Mouse (Mus musculus) midbrain, postnatal 0 days (tissue): ENCODE measurements around the gene Gbe1. TPM values are rescaled to one million over a fixed set of nuclear protein-coding genes. Genes with fewer than 3 reads are reported as not detected.

Source experiments
- ATAC-seq: fragments of 200-750 bp; cut with Nextera tagmentation; 2 replicates; pipeline ENCODE4 v1.8.0; 2017; ENCODE audit warnings: moderate number of reproducible peaks, mild to moderate bottlenecking, moderate TSS enrichment, moderate library complexity; ENCODE audit not compliant: low FRiP score
- DNase-seq: peaks from one replicate; pipeline ENCODE4 v3.0.0-alpha.2; 2015; ENCODE audit warnings: low spot score
- H3K27ac ChIP-seq: fragments of 300-500 bp; sonication (generic); 2 replicates; pipeline ENCODE4 v1.5.1; 2014; ENCODE audit warnings: low read depth, mild to moderate bottlenecking, low read length, mixed read lengths
- H3K27me3 ChIP-seq: fragments of 300-500 bp; sonication (generic); 2 replicates; pipeline ENCODE4 v1.6.1; 2014; ENCODE audit warnings: low read length, control low read depth, mixed read lengths; ENCODE audit not compliant: insufficient read depth
- H3K36me3 ChIP-seq: fragments of 300-500 bp; sonication (generic); 2 replicates; pipeline ENCODE4 v1.6.1; 2014; ENCODE audit warnings: low read length, control low read depth, mixed read lengths; ENCODE audit not compliant: insufficient read depth
- H3K4me1 ChIP-seq: fragments of 300-500 bp; sonication (generic); 2 replicates; pipeline ENCODE4 v1.6.1; 2014; ENCODE audit warnings: mild to moderate bottlenecking, control low read depth, antibody characterized with exemption, low read length, mixed read lengths; ENCODE audit not compliant: insufficient read depth
- H3K4me2 ChIP-seq: fragments of 300-500 bp; sonication (generic); 2 replicates; pipeline ENCODE4 v1.6.1; 2014; ENCODE audit warnings: low read depth, mild to moderate bottlenecking, low read length, mixed read lengths; ENCODE audit not compliant: poor library complexity, severe bottlenecking
- H3K4me3 ChIP-seq: fragments of 300-500 bp; sonication (generic); 2 replicates; pipeline ENCODE4 v1.5.1; 2014; ENCODE audit warnings: low read depth, mild to moderate bottlenecking, low read length, moderate library complexity
- H3K9ac ChIP-seq: fragments of 300-500 bp; sonication (generic); replicated peaks from 2 replicates; pipeline ENCODE4 v1.6.1; 2014; ENCODE audit warnings: mild to moderate bottlenecking, low read length, moderate library complexity, mixed read lengths; ENCODE audit not compliant: poor library complexity, severe bottlenecking
- H3K9me3 ChIP-seq: fragments of 300-500 bp; sonication (generic); 2 replicates; pipeline ENCODE4 v1.6.1; 2016; ENCODE audit warnings: low read length, control low read depth
- CTCF ChIP-seq: IDR thresholded peaks from 2 replicates; pipeline ENCODE4 v1.5.1; 2016; ENCODE audit warnings: antibody characterized with exemption, mild to moderate bottlenecking
- WGBS: fragments of 180-500 bp; shearing (Covaris S2); extraction: QIAGEN DNeasy Blood & Tissue Kit; methylation state at CpG from one replicate; pipeline ENCODE4 v1.1.7; 2014; 5-methylcytosine and 5-hydroxymethylcytosine counted together
- polyA plus RNA-seq: library from polyadenylated mRNA; unstranded; fragments of >200 nt; fragmentation: Nextera tagmentation; extraction: Ambion mirVana; gene quantifications from 2 replicates; pipeline ENCODE4 v1.2.1, GENCODE M21; 2015
- total RNA-seq: library from RNA; depleted of rRNA; stranded (reverse); fragments of >200 nt; gene quantifications from 2 replicates; pipeline ENCODE4 v1.2.3, GENCODE M21; 2014

Gbe1 gene
- total and polyA plus RNA-seq, 2 experiments from 2014 or later, result 16.9 to 21.4 TPM

GRCm38 (mm10) chr16:70449520-70449919, 135.8 kb downstream of the Gbe1 start:
- DNase-seq (peak; percentile 29), ATAC-seq (no peak)
- H3K27me3 ChIP-seq, result no peaks in the 10 kb centered on the region
- TF ChIP-seq CTCF, result no peak
- H3K36me3 ChIP-seq, result no peaks in the 10 kb centered on the region
- H3K4me2 ChIP-seq, result no peak overlapping the region
- no peaks in the 10 kb centered on the region for H3K4me1 ChIP-seq
- no peaks in the 10 kb centered on the region for H3K9me3 ChIP-seq
- H3K9ac ChIP-seq, result no peak overlapping the region
- H3K4me3 ChIP-seq, result no peak overlapping the region
- WGBS, result 65% methylated on average over 6 of the region's 6 CpGs
- no peak overlapping the region for H3K27ac ChIP-seq

DNA sequence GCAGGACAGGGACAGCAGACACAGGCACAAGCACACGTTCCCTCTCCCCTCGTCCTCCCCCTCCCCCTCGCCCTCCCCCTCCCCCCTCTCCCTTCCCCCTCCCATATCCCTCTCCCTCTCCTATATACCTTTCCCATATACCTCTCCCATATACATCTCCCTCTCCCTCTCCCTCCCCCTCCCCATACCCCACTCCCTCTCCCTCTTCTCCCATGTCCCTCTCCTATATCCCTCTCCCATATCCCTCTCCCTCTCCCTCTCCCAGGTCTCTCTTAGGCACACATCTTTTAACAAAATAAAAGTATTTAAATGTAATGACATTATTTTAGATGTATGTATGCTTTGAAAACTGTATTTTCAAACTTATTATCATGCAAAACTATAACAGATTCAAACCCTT, 161.8 kb downstream of the Gbe1 start:
- 75% methylated on average over 3 of the region's 3 CpGs for WGBS
- Histone ChIP-seq H3K4me2 (no peak overlapping the region), H3K27ac (no peak overlapping the region), H3K4me3 (no peak overlapping the region), H3K9ac (no peak overlapping the region), H3K36me3 (no peaks in the 10 kb centered on the region), H3K4me1 (no peaks in the 10 kb centered on the region), H3K9me3 (no peaks in the 10 kb centered on the region), H3K27me3 (no peaks in the 10 kb centered on the region)
- TF ChIP-seq CTCF, result no peak
- DNase-seq (no peak), ATAC-seq (no peak)

GRCm38 (mm10) chr16:70476161-70476560, 162.4 kb downstream of the Gbe1 start:
- Histone ChIP-seq H3K4me2 (no peak overlapping the region), H3K4me3 (no peak overlapping the region), H3K27ac (no peak overlapping the region), H3K27me3 (no peaks in the 10 kb centered on the region), H3K36me3 (no peaks in the 10 kb centered on the region), H3K9ac (no peak overlapping the region), H3K4me1 (no peaks in the 10 kb centered on the region), H3K9me3 (no peaks in the 10 kb centered on the region)
- ATAC-seq (no peak), DNase-seq (no peak)
- 93% methylated on average over 4 of the region's 4 CpGs for WGBS
- no peak for TF ChIP-seq CTCF

GRCm38 (mm10) chr16:70480494-70480893, 166.7 kb downstream of the Gbe1 start:
- Histone ChIP-seq H3K9ac (no peak overlapping the region), H3K36me3 (no peaks in the 10 kb centered on the region), H3K27ac (no peak overlapping the region), H3K27me3 (no peaks in the 10 kb centered on the region), H3K4me3 (no peak overlapping the region), H3K9me3 (no peaks in the 10 kb centered on the region), H3K4me1 (no peaks in the 10 kb centered on the region), H3K4me2 (no peak overlapping the region)
- 92% methylated on average over 3 of the region's 3 CpGs for WGBS
- ATAC-seq (no peak), DNase-seq (no peak)
- TF ChIP-seq CTCF, result no peak

DNA sequence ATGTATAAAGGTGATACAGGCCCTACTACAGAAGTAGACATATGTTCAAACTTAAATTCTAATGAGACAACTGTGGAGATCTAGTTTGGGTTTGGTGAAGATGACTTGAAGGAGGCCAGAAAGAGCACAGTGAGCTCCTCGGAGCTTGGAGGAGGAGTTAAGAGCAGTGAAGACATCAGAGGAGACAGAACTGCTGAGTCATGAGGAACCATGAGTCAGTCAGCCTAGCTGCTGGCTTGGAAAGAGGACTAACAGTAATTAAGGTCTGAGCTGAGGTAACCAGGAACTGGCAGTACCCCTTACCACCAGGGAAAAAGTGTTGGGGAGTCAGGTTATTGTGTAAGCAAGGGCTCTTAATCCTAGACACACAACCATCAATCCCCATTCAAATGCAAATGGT, 192.7 kb downstream of the Gbe1 start:
- Histone ChIP-seq H3K36me3 (no peaks in the 10 kb centered on the region), H3K4me3 (no peak overlapping the region), H3K9ac (no peak overlapping the region), H3K9me3 (no peaks in the 10 kb centered on the region), H3K4me1 (no peaks in the 10 kb centered on the region), H3K27me3 (no peaks in the 10 kb centered on the region), H3K27ac (no peak overlapping the region), H3K4me2 (no peak overlapping the region)
- ATAC-seq, result no peak
- 71% methylated on average over 1 of the region's 1 CpGs for WGBS
- no peak for TF ChIP-seq CTCF
- DNase-seq, result no peak

GRCm38 (mm10) chr16:70510938-70511337, 197.2 kb downstream of the Gbe1 start:
- Histone ChIP-seq H3K9me3 (no peaks in the 10 kb centered on the region), H3K9ac (no peak overlapping the region), H3K4me2 (no peak overlapping the region), H3K27ac (no peak overlapping the region), H3K36me3 (no peaks in the 10 kb centered on the region), H3K27me3 (no peaks in the 10 kb centered on the region), H3K4me3 (no peak overlapping the region), H3K4me1 (no peaks in the 10 kb centered on the region)
- no peak for ATAC-seq
- 90% methylated on average over 3 of the region's 3 CpGs for WGBS
- no peak for TF ChIP-seq CTCF
- DNase-seq, result no peak
